Comparison of ENCODE assay signal across 19 mouse cellular contexts in the genomic region with DNA sequence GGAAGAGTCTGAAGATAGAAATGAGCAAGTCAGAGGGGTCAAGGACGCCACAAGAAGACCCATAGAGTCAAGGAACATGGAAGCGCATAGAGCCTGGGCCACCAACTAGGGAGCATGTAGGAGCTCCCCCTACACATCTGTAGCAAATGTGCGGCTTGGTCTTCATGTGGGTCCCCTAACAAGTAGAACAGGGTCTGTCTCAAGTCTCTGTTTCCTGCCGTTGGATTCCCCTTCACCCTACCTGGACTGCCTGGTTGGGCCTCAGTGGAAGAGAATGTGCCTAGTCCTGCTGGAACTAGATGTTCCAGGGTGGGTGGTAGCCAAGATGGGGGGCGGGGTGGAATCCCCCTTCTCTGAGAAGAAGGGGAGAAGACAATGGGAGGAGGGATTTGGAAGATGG. TPM values are rescaled to one million over a fixed set of nuclear protein-coding genes. Genes with fewer than 3 reads are reported as not detected.
"Had no signal": no experiment of that assay in that cellular context is flagged by ENCODE, and none has a peak within 500 bp of the region (broad histone marks: within the 10 kb centered on the region; RNA-seq: fewer than 3 reads in every experiment).

No protein-coding gene starts in this region.

RNA-seq across cellular contexts. Expression of a gene that starts 51.6 kb away (rescaled TPM):
- polyA plus RNA-seq: cortical plate, adult 2 months; embryonic facial prominence, embryonic 10.5 days; embryonic facial prominence, embryonic 11.5 days; embryonic facial prominence, embryonic 12.5 days; embryonic facial prominence, embryonic 13.5 days; embryonic facial prominence, embryonic 14.5 days; erythroblast, embryonic 14.5 days; forebrain, embryonic 10.5 days; forebrain, embryonic 11.5 days; forebrain, embryonic 12.5 days; forebrain, embryonic 13.5 days; forebrain, embryonic 14.5 days; forebrain, embryonic 15.5 days; forebrain, embryonic 16.5 days; forebrain, postnatal 0 days; frontal cortex, adult 2 months; gonadal fat pad, adult 2 months; heart, adult 2 months had no signal

RNA-seq across cellular contexts. Expression of a gene that starts 55.1 kb away (rescaled TPM):
- polyA plus RNA-seq: cortical plate, adult 2 months; embryonic facial prominence, embryonic 10.5 days; embryonic facial prominence, embryonic 11.5 days; embryonic facial prominence, embryonic 12.5 days; embryonic facial prominence, embryonic 13.5 days; embryonic facial prominence, embryonic 14.5 days; embryonic facial prominence, embryonic 15.5 days; erythroblast, embryonic 14.5 days; forebrain, embryonic 10.5 days; forebrain, embryonic 11.5 days; forebrain, embryonic 12.5 days; forebrain, embryonic 13.5 days; forebrain, embryonic 14.5 days; forebrain, embryonic 15.5 days; forebrain, embryonic 16.5 days; forebrain, postnatal 0 days; gonadal fat pad, adult 2 months had no signal
